Mouse (Mus musculus) midbrain, embryonic 11.5 days (tissue): ENCODE measurements around the gene Leo1. TPM values are rescaled to one million over a fixed set of nuclear protein-coding genes. Genes with fewer than 3 reads are reported as not detected.

Source experiments
- ATAC-seq: fragments of 200-750 bp; cut with Nextera tagmentation; 2 replicates; pipeline ENCODE4 v1.8.0; 2017; ENCODE audit warnings: moderate TSS enrichment, moderate library complexity; ENCODE audit not compliant: low FRiP score
- DNase-seq: peaks from one replicate; pipeline ENCODE4 v3.0.0; 2015; ENCODE audit warnings: low spot score; ENCODE audit errors: missing footprints
- H3K27ac ChIP-seq: fragments of 300-500 bp; sonication (generic); 2 replicates; pipeline ENCODE4 v1.5.1; 2014; ENCODE audit warnings: low read depth, low read length
- H3K27me3 ChIP-seq: fragments of 300-500 bp; sonication (generic); 2 replicates; pipeline ENCODE4 v1.6.1; 2014; ENCODE audit warnings: mild to moderate bottlenecking, low read length, moderate library complexity, mixed read lengths; ENCODE audit not compliant: control insufficient read depth, insufficient read depth
- H3K36me3 ChIP-seq: fragments of 300-500 bp; sonication (generic); 2 replicates; pipeline ENCODE4 v1.6.1; 2014; ENCODE audit warnings: mild to moderate bottlenecking, low read length, moderate library complexity, mixed read lengths; ENCODE audit not compliant: control insufficient read depth, insufficient read depth
- H3K4me1 ChIP-seq: fragments of 300-500 bp; sonication (generic); 2 replicates; pipeline ENCODE4 v1.6.1; 2014; ENCODE audit warnings: low read length; ENCODE audit not compliant: control insufficient read depth, insufficient read depth
- H3K4me2 ChIP-seq: fragments of 300-500 bp; sonication (generic); 2 replicates; pipeline ENCODE4 v1.6.1; 2014; ENCODE audit warnings: mild to moderate bottlenecking, moderate library complexity
- H3K4me3 ChIP-seq: fragments of 300-500 bp; sonication (generic); 2 replicates; pipeline ENCODE4 v1.5.1; 2014; ENCODE audit warnings: low read depth, low read length
- H3K9ac ChIP-seq: fragments of 300-500 bp; sonication (generic); 2 replicates; pipeline ENCODE4 v1.6.1; 2014; ENCODE audit warnings: low read length
- H3K9me3 ChIP-seq: fragments of 300-500 bp; sonication (generic); 2 replicates; pipeline ENCODE4 v1.6.1; 2016; ENCODE audit warnings: low read length; ENCODE audit not compliant: control insufficient read depth
- WGBS: fragments of 180-500 bp; shearing (Covaris S2); extraction: QIAGEN DNeasy Blood & Tissue Kit; methylation state at CpG from one replicate; pipeline ENCODE4 v1.1.7; 2014; 5-methylcytosine and 5-hydroxymethylcytosine counted together
- polyA plus RNA-seq: library from polyadenylated mRNA; unstranded; fragments of >200 nt; fragmentation: Nextera tagmentation; extraction: Ambion mirVana; gene quantifications from 2 replicates; pipeline ENCODE4 v1.2.1, GENCODE M21; 2014

The Leo1 gene
- polyA plus RNA-seq, 1 experiment from 2014 or later, result 45.2 TPM

GRCm38 (mm10) chr9:75407803-75408202, 33.5 kb upstream of the Leo1 start:
- peak overlapping the region; percentile 93 for H3K4me3 ChIP-seq
- WGBS, result 17% methylated on average over 10 of the region's 10 CpGs
- no peaks in the 10 kb centered on the region for H3K36me3 ChIP-seq
- peak overlapping the region; percentile 66 for H3K4me2 ChIP-seq
- DNase-seq (peak; percentile 86), ATAC-seq (no peak)
- H3K27me3 ChIP-seq, result no peaks in the 10 kb centered on the region
- no peak overlapping the region for H3K27ac ChIP-seq
- H3K9ac ChIP-seq, result peak overlapping the region; percentile 58
- H3K9me3 ChIP-seq, result no peaks in the 10 kb centered on the region
- peaks cover 19% of the 10 kb centered on the region for H3K4me1 ChIP-seq

- DNase-seq (no peak), ATAC-seq (no peak)
- no peaks in the 10 kb centered on the region for H3K9me3 ChIP-seq
- peak overlapping the region; percentile 93 for H3K4me3 ChIP-seq
- H3K27ac ChIP-seq, result no peak overlapping the region
- H3K36me3 ChIP-seq, result no peaks in the 10 kb centered on the region
- H3K27me3 ChIP-seq, result no peaks in the 10 kb centered on the region
- WGBS, result 6% methylated on average over 11 of the region's 11 CpGs
- peak overlapping the region; percentile 66 for H3K4me2 ChIP-seq
- H3K4me1 ChIP-seq, result peaks cover 19% of the 10 kb centered on the region
- peak overlapping the region; percentile 98 for H3K9ac ChIP-seq
These were observed 33.0 kb upstream of the Leo1 start for GRCm38 (mm10) chr9:75408204-75408826.

- Histone ChIP-seq H3K27ac (peak overlapping the region; percentile 100), H3K9ac (peak overlapping the region; percentile 98), H3K27me3 (no peaks in the 10 kb centered on the region), H3K36me3 (no peaks in the 10 kb centered on the region), H3K9me3 (no peaks in the 10 kb centered on the region), H3K4me1 (peaks cover 19% of the 10 kb centered on the region), H3K4me3 (peak overlapping the region; percentile 93), H3K4me2 (peak overlapping the region; percentile 66)
- peak; percentile 97 for DNase-seq
- peak; percentile 93 for ATAC-seq
- under 1% methylated on average over 81 of the region's 90 CpGs for WGBS
These were observed 32.1 kb upstream of the Leo1 start for GRCm38 (mm10) chr9:75409031-75409851.

GRCm38 (mm10) chr9:75409852-75410378, 31.4 kb upstream of the Leo1 start, which contains the start of gene Mapk6:
Mapk6 (minus strand) TSS chr9:75410005.
- peak; percentile 99 for DNase-seq
- ATAC-seq, result peak; percentile 93
- peak within 1 kb of the TSS; percentile 66 for H3K4me2 ChIP-seq
- peak within 1 kb of the TSS; percentile 98 for H3K9ac ChIP-seq
- WGBS, result under 1% methylated on average over 56 of the region's 58 CpGs
- no peaks in the 10 kb centered on the region for H3K36me3 ChIP-seq
- peak within 1 kb of the TSS; percentile 100 for H3K27ac ChIP-seq
- peaks cover 19% of the 10 kb centered on the region for H3K4me1 ChIP-seq
- peak within 1 kb of the TSS; percentile 93 for H3K4me3 ChIP-seq
- no peaks in the 10 kb centered on the region for H3K27me3 ChIP-seq
- H3K9me3 ChIP-seq, result no peaks in the 10 kb centered on the region

- no peak overlapping the region for H3K27ac ChIP-seq
- no peaks in the 10 kb centered on the region for H3K9me3 ChIP-seq
- ATAC-seq (no peak), DNase-seq (peak; percentile 81)
- 60% methylated on average over 6 of the region's 6 CpGs for WGBS
- H3K9ac ChIP-seq, result no peak overlapping the region
- H3K4me3 ChIP-seq, result no peak overlapping the region
- peak overlapping the region; percentile 66; the same call in 1 of the 2 replicates for H3K4me2 ChIP-seq
- H3K27me3 ChIP-seq, result no peaks in the 10 kb centered on the region
- H3K4me1 ChIP-seq, result peaks cover 19% of the 10 kb centered on the region
- no peaks in the 10 kb centered on the region for H3K36me3 ChIP-seq
These were observed 30.3 kb upstream of the Leo1 start for GRCm38 (mm10) chr9:75410868-75411487.

GRCm38 (mm10) chr9:75411584-75411983, 29.7 kb upstream of the Leo1 start:
- 81% methylated on average over 9 of the region's 9 CpGs for WGBS
- Histone ChIP-seq H3K4me3 (no peak overlapping the region), H3K9me3 (no peaks in the 10 kb centered on the region), H3K4me1 (peaks cover 19% of the 10 kb centered on the region), H3K27me3 (no peaks in the 10 kb centered on the region), H3K36me3 (no peaks in the 10 kb centered on the region), H3K9ac (no peak overlapping the region), H3K27ac (no peak overlapping the region), H3K4me2 (no peak overlapping the region)
- ATAC-seq (no peak), DNase-seq (no peak)

- Histone ChIP-seq H3K4me2 (no peak overlapping the region), H3K27ac (no peak overlapping the region), H3K9me3 (no peaks in the 10 kb centered on the region), H3K9ac (no peak overlapping the region), H3K4me3 (no peak overlapping the region), H3K4me1 (peaks cover 12% of the 10 kb centered on the region), H3K27me3 (no peaks in the 10 kb centered on the region), H3K36me3 (no peaks in the 10 kb centered on the region)
- ATAC-seq, result no peak
- peak; percentile 6 for DNase-seq
- 79% methylated on average over 5 of the region's 5 CpGs for WGBS
These were observed 28.1 kb upstream of the Leo1 start for GRCm38 (mm10) chr9:75413206-75413605.

- Histone ChIP-seq H3K4me3 (no peak overlapping the region), H3K27me3 (no peaks in the 10 kb centered on the region), H3K9me3 (no peaks in the 10 kb centered on the region), H3K9ac (no peak overlapping the region), H3K4me2 (no peak overlapping the region), H3K36me3 (no peaks in the 10 kb centered on the region), H3K4me1 (peaks cover 10% of the 10 kb centered on the region), H3K27ac (no peak overlapping the region)
- DNase-seq, result peak; percentile 77
- no peak for ATAC-seq
- WGBS, result 43% methylated on average over 5 of the region's 5 CpGs
These were observed 27.1 kb upstream of the Leo1 start for GRCm38 (mm10) chr9:75414204-75414603.
